Mouse (Mus musculus) adrenal gland, adult 18-20 months (tissue): ENCODE results near the gene Reg4. TPM values are rescaled to one million over a fixed set of nuclear protein-coding genes. Genes with fewer than 3 reads are reported as not detected.

Experiments
- DNase-seq, 2 experiments: peaks; one replicate each; pipeline ENCODE4 v3.0.0; 2021 to 2022; ENCODE audit warnings: low spot score in 2 of 2
- total RNA-seq, 2 experiments: library from RNA; stranded (reverse); gene quantifications; 1 replicate in 1 of 2; 2 replicates in 1 of 2; pipeline ENCODE4 v1.2.3; 2021

Reg4 gene
- total RNA-seq, 2 experiments from 2014 or later, result not detected

GRCm38 (mm10) chr3:98280933-98281678 is 59.1 kb downstream of the Reg4 start:
- DNase-seq, result peak; percentile 34 to 56

- no peak for DNase-seq
Observed at GRCm38 (mm10) chr3:98282422-98282821, 60.5 kb downstream of the Reg4 start.

GRCm38 (mm10) chr3:98283205-98283604 is 61.2 kb downstream of the Reg4 start:
- no peak for DNase-seq

Other genes with a start within 250 kb of the Reg4 start
- gene Notch2, start 208.6 kb upstream of the Reg4 start, total RNA-seq, result 10 to 100 TPM; 46.6 to 79.1 TPM
- not detected for gene Adam30, start 61.5 kb upstream of the Reg4 start, total RNA-seq
- 10 to 100 TPM; 14.1 to 18.3 TPM for gene Hmgcs2, start 58.3 kb downstream of the Reg4 start, total RNA-seq
- 10 to 100 TPM in 1 of 2 experiments, 1 to 10 TPM in 1; 9.5 to 30.8 TPM for gene Phgdh, start 117.8 kb downstream of the Reg4 start, total RNA-seq
- 1 to 10 TPM; 3.8 to 5.9 TPM for gene Zfp697, start 160.3 kb downstream of the Reg4 start, total RNA-seq
- not detected for gene Gm4450, start 235.0 kb downstream of the Reg4 start, total RNA-seq